Mouse (Mus musculus) erythroblast, embryonic 14.5 days (primary cell): Measurements from ENCODE around the gene Slc35f3. TPM values are rescaled to one million over a fixed set of nuclear protein-coding genes. Genes with fewer than 3 reads are reported as not detected.

Experiments
- H3K27me3 ChIP-seq: 2 replicates; pipeline ENCODE4 v1.6.1; 2012; ENCODE audit warnings: inconsistent platforms; ENCODE audit not compliant: control insufficient read depth
- H3K36me3 ChIP-seq: 2 replicates; pipeline ENCODE4 v1.6.1; 2012; ENCODE audit warnings: mild to moderate bottlenecking, inconsistent platforms; ENCODE audit not compliant: control insufficient read depth
- H3K4me1 ChIP-seq: 2 replicates; pipeline ENCODE4 v1.6.1; 2012; ENCODE audit warnings: inconsistent platforms; ENCODE audit not compliant: control insufficient read depth
- H3K4me3 ChIP-seq: replicated peaks from 2 replicates; pipeline ENCODE3; 2012; ENCODE audit warnings: moderate library complexity, mild to moderate bottlenecking, inconsistent platforms
- H3K9me3 ChIP-seq: 2 replicates; pipeline ENCODE4 v1.6.1; 2012; ENCODE audit warnings: low read length, inconsistent platforms, mixed read lengths; ENCODE audit not compliant: control insufficient read depth
- GATA1 ChIP-seq: IDR thresholded peaks from 2 replicates; pipeline ENCODE4 v1.6.1; 2012; ENCODE audit warnings: low read length, inconsistent platforms, mixed read lengths
- TAL1 ChIP-seq: IDR thresholded peaks from 3 replicates; pipeline ENCODE4 v1.6.1; 2012; ENCODE audit warnings: low read length, inconsistent platforms, mixed read lengths
- polyA plus RNA-seq: library from polyadenylated mRNA; stranded (reverse); fragments of >175 nt; gene quantifications from 2 replicates; pipeline ENCODE4 v1.2.3, GENCODE M21; 2012

The Slc35f3 gene
- polyA plus RNA-seq, 1 experiment = not detected

GRCm38 (mm10) chr8:126357946-126358345 is 59.6 kb downstream of the Slc35f3 start:
- H3K4me3 ChIP-seq = no peak overlapping the region
- H3K4me1 ChIP-seq = no peaks in the 10 kb centered on the region
- no peaks in the 10 kb centered on the region; the same call in 1 of the 2 replicates for H3K9me3 ChIP-seq
- no peaks in the 10 kb centered on the region for H3K27me3 ChIP-seq
- H3K36me3 ChIP-seq = no peaks in the 10 kb centered on the region
- no peak for TF ChIP-seq TAL1
- no peak for TF ChIP-seq GATA1

- no peaks in the 10 kb centered on the region for H3K27me3 ChIP-seq
- H3K36me3 ChIP-seq = no peaks in the 10 kb centered on the region
- H3K9me3 ChIP-seq = no peaks in the 10 kb centered on the region; the same call in 1 of the 2 replicates
- TF ChIP-seq TAL1 (no peak), GATA1 (no peak)
- H3K4me1 ChIP-seq = no peaks in the 10 kb centered on the region
- H3K4me3 ChIP-seq = no peak overlapping the region
These were observed 60.9 kb downstream of the Slc35f3 start for GRCm38 (mm10) chr8:126359296-126359695.

GRCm38 (mm10) chr8:126360106-126360505 is 61.7 kb downstream of the Slc35f3 start:
- no peaks in the 10 kb centered on the region for H3K27me3 ChIP-seq
- H3K4me3 ChIP-seq = no peak overlapping the region
- no peaks in the 10 kb centered on the region; the same call in 1 of the 2 replicates for H3K9me3 ChIP-seq
- no peak for TF ChIP-seq GATA1
- no peak for TF ChIP-seq TAL1
- H3K36me3 ChIP-seq = no peaks in the 10 kb centered on the region
- H3K4me1 ChIP-seq = no peaks in the 10 kb centered on the region

GRCm38 (mm10) chr8:126360701-126361100 is 62.3 kb downstream of the Slc35f3 start:
- no peak overlapping the region for H3K4me3 ChIP-seq
- H3K36me3 ChIP-seq = no peaks in the 10 kb centered on the region
- H3K27me3 ChIP-seq = no peaks in the 10 kb centered on the region
- TF ChIP-seq TAL1 (no peak), GATA1 (no peak)
- no peaks in the 10 kb centered on the region; the same call in 1 of the 2 replicates for H3K9me3 ChIP-seq
- no peaks in the 10 kb centered on the region for H3K4me1 ChIP-seq

GRCm38 (mm10) chr8:126366251-126366650 is 67.9 kb downstream of the Slc35f3 start:
- no peaks in the 10 kb centered on the region for H3K36me3 ChIP-seq
- no peak overlapping the region for H3K4me3 ChIP-seq
- TF ChIP-seq TAL1 (no peak), GATA1 (no peak)
- no peaks in the 10 kb centered on the region for H3K4me1 ChIP-seq
- no peaks in the 10 kb centered on the region for H3K27me3 ChIP-seq
- no peaks in the 10 kb centered on the region for H3K9me3 ChIP-seq

GRCm38 (mm10) chr8:126368349-126369054 is 70.1 kb downstream of the Slc35f3 start:
- Histone ChIP-seq H3K4me1 (peaks cover 3% of the 10 kb centered on the region), H3K4me3 (no peak overlapping the region), H3K36me3 (no peaks in the 10 kb centered on the region), H3K27me3 (no peaks in the 10 kb centered on the region), H3K9me3 (no peaks in the 10 kb centered on the region)
- TF ChIP-seq GATA1 (no peak), TAL1 (no peak)

GRCm38 (mm10) chr8:126371871-126372270 is 73.5 kb downstream of the Slc35f3 start:
- no peaks in the 10 kb centered on the region for H3K36me3 ChIP-seq
- no peak overlapping the region for H3K4me3 ChIP-seq
- peaks cover 3% of the 10 kb centered on the region for H3K4me1 ChIP-seq
- no peaks in the 10 kb centered on the region for H3K9me3 ChIP-seq
- TF ChIP-seq TAL1 (no peak), GATA1 (no peak)
- H3K27me3 ChIP-seq = no peaks in the 10 kb centered on the region

GRCm38 (mm10) chr8:126379580-126379979 is 81.2 kb downstream of the Slc35f3 start:
- H3K36me3 ChIP-seq = no peaks in the 10 kb centered on the region
- H3K9me3 ChIP-seq = no peaks in the 10 kb centered on the region
- H3K27me3 ChIP-seq = no peaks in the 10 kb centered on the region
- H3K4me1 ChIP-seq = no peaks in the 10 kb centered on the region
- no peak for TF ChIP-seq TAL1
- no peak for TF ChIP-seq GATA1
- H3K4me3 ChIP-seq = no peak overlapping the region

- no peaks in the 10 kb centered on the region for H3K36me3 ChIP-seq
- TF ChIP-seq TAL1 = no peak
- TF ChIP-seq GATA1 = no peak
- no peaks in the 10 kb centered on the region for H3K27me3 ChIP-seq
- no peaks in the 10 kb centered on the region for H3K4me1 ChIP-seq
- no peaks in the 10 kb centered on the region for H3K9me3 ChIP-seq
- H3K4me3 ChIP-seq = no peak overlapping the region
These were observed 81.8 kb downstream of the Slc35f3 start for GRCm38 (mm10) chr8:126380141-126380540.

GRCm38 (mm10) chr8:126381299-126381698 is 82.9 kb downstream of the Slc35f3 start:
- Histone ChIP-seq H3K9me3 (no peaks in the 10 kb centered on the region), H3K4me3 (no peak overlapping the region), H3K4me1 (no peaks in the 10 kb centered on the region), H3K27me3 (no peaks in the 10 kb centered on the region), H3K36me3 (no peaks in the 10 kb centered on the region)
- TF ChIP-seq GATA1 (no peak), TAL1 (no peak)
